Mouse (Mus musculus): ENCODE data around the gene Dcun1d5. TPM values are rescaled to one million over a fixed set of nuclear protein-coding genes. Genes with fewer than 3 reads are reported as not detected.
"Not testable (repeated sequence)": the region's sequence is repeated elsewhere in the genome, so short reads cannot be mapped to it uniquely, and the experiment has no call there.

Gene Dcun1d5
- total RNA-seq (2021) = 10 to 100 TPM; 62.1 to 63.8 TPM

DNA sequence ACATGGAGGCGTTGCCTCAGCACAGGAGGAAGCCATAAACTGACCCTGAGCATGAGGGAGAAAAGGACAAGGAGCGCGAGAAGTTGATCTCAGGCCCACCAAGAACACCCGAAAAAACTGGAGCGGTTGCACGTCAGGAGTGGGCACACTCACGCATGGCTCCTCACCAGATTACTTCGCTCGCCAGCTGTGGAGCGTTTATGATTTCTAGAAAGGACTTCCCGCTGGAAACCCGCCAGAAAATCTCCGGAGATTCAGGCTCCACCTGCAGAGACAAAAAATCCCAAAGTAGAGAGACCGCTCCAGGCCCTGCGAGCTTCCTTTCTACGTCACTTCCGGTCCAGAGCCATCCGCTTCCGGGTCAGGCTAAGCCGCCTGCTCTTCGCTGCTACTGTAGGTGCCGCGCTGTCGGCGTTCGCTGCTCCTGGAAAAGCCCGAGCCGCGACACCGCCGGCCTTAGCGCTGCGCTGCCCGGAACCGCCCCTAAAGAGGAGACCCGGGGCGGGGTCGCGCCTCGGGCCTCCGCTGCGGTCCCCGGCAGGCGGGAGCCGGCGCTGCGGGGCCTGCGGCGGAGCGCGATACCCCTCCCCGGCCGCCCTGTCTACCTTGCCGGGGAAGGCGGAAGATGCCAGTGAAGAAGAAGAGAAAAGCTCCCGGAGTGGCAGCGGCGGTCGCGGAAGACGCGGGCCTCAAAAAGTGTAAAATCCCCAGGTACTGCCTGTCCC is at the start of gene Dcun1d5, which contains the start of gene Dync2h1:
TSS of gene Dcun1d5 (plus strand) at position 349 of the 725 bp plus-strand sequence.
TSS of gene Dync2h1 (minus strand) at position 275 of the 725 bp plus-strand sequence.
- intact Hi-C loops (cut with DNase I) = loop anchor here (5.0 kb wide), 1 partner anchor 818 kb away; the partner anchor contains the start of gene Yap1
- DNase-seq = peak; percentile 94

DNA sequence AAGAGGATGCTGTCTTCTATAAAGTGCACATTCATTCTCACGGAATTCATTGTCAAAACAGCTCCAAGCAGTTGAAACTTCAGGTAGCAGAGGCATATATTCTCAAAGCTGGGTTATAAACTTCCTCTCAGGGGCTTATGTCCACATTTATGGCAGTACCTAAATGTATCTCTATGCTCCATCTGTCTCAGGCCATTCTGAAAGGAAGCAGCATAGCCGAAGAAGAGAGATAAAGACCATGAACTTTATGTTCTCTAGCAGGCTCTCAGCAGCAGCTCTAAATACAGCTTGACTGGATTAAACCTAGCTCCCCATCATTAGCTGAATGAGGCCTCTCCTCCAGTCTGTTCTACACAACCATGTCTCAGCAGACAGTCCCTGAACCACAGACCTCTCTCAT is 29.9 kb upstream of the Dcun1d5 start:
- no peak for DNase-seq
- intact Hi-C loops (cut with DNase I) = no loop called here

DNA sequence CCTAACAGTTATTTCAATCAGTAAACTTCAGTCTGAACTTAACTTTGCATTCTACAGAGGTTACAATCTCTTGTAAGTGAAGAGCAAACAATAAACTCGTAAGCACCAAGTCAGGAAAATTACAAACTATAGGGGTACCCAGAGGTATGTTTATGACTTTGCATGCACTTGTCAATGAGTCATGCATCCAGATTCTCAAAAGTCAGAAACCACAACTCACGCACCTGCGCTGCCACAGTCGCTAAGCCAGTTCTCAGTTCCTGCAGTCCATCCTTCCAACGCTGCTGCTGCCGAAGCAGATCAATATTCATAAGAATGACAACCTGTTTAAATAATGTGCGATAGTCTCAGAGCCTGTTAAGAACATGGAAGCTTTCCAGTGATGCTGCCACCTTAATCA is 25.7 kb upstream of the Dcun1d5 start:
- no peak for DNase-seq
- intact Hi-C loops (cut with DNase I) = no loop called here

DNA sequence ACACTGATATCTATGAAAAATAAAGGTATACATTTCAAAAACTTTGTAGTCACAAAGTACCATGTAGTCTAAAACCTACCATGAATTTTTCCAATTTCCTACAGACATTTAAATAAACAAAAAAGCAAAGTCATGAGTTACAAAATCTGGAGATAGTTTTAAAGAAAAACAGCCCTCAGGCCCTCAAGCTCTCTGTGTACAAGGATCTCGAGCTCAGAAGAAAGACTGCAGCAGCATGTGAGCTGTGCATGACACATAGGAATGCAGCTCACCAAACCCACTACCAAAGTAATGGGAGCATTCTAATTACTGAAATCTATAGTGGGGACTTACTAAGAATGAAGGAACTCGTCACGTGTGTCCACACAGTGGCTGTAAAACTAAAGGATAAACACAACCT is 24.6 kb upstream of the Dcun1d5 start:
- intact Hi-C loops (cut with DNase I) = no loop called here
- DNase-seq = no peak

DNA sequence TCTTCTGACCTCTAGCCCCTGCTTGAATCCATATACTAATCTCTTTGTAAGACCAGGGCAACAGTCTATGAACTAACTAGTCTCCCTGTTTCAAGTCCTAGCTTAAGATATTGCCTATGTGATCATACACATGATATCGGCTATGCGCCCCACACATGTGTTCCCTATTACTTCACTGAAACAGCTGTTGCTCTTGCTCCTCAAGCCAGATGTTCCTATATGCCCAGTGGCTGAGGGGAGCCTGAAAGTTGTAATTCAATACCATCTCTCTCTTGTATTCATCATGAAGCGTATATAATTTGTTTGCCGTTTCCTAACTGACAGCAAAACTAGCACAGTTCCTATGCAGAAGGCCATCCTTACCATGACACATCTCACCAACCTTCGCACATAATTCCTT is 23.6 kb upstream of the Dcun1d5 start:
- intact Hi-C loops (cut with DNase I) = no loop called here
- no peak for DNase-seq

DNA sequence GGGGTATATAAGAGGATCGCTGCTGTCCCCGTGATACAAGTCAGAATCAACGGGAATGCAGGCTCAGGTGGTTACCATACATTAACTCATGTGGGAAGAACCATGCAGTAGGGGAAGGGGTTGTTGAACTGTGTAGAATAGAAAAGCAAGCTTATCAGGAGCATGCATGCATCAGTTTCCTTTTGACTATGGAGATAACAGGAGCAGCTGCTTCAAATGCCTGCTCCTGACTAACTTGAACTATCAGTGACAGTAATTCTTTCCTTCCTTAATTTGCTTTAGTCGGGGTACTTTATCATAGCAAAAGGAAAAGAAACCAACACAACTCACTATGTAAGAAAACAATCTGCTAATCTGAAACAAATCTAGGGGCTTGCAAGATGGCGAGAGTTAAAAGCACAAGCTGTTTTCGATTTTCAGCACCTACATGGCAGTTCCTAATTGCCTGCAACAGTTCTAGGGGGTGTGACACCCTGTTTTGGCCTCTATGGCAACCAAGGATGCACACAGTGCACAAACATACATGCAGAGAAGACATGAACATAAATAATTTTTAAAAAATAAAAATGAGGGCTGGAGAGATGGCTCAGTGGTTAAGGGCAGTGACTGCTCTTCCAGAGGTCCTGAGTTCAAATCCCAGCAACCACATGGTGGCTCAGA is 16.9 kb upstream of the Dcun1d5 start:
- intact Hi-C loops (cut with DNase I) = no loop called here
- no peak for DNase-seq

DNA sequence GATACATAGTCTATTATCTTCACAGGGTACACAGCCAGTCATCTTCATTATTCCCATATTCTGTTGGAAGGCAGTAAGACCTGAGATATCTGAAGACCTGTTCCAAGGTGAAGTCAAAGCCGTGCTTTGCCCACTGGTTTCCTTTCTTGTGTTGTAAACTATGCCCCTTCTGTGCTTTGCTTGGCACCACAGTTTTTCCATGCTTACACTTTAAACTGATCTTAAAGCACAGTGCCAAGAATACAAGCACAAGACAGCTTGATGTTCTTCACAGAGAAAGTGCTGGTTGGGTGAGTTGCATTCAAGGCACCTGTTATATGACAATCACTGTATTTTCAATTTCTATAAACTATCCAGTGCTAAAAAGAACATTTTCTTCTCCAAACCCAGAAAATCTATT is 10.6 kb upstream of the Dcun1d5 start:
- intact Hi-C loops (cut with DNase I) = no loop called here
- DNase-seq = no peak

DNA sequence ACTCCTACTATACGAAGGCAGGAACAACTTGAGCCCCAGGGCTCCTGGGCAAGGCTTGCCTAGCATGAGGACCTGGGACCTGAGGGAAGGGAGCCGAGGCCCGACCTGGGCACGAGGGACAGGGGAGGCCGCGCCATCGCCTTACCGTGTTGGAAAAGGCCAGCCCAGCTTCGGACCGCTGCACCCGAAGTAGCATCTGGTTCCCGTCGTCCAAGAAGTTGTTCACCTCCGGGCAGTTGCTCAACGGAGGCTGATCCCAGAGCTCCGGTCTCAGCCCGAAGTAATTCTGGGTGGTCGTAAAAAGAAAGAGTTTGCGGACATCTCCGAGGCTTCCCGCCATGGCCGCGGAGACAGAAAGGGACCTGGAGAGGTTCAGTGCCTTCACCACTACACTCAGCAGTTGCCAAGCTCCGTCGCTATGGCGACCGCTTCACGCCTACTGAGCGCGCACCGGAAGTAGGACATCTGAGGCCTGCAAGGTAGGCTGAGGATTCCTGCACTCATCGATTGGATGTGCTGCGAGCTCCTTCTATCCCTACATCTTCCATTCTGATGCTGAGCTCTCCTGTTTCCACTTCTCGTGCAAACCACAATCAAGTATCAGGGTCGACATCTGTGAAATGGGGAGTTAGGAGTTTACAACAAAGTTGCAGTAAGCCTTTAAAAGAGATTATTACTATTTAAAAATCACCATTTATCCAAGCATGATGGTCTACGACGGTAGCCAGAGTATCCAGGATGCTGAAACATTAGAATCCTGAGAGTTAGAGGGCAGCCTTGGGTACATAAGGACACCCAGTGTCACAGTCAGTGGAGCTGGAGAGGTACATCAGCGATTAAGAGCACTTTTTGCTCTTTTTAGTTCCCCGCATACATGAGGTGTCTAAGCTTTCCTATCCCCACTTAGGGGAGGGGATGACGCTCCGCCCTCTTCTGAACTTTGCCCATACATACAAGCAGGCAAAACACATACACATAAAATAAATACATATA is 7.4 kb upstream of the Dcun1d5 start:
- DNase-seq = peak; percentile 74 to 75

DNA sequence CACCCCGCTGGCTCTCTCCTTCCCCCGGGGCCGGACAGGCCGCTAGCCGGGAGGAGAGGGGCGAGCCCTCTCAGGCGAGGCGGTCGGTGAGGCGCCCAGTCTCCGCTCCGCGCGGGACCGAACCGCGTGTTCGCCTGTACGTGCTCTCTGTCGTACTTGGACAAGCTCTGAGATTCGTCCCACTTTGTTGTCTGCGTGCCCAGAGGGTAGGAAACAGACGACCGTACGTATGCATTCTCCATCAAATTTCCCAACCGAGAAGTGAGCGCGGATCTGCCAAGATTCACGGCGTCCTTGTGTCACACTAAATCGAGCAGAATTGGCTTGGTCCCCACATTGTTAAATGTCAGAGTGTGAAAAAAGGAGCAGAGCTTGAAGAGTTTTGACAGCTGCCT is 574 bp downstream of the Dcun1d5 start:
- no peak for DNase-seq
- intact Hi-C loops (cut with DNase I) = loop anchor here (5.0 kb wide), 1 partner anchor 817 kb away; the partner anchor contains the start of gene Yap1

More for the DNA sequence above, 7.4 kb upstream of the Dcun1d5 start:
- intact Hi-C loops (cut with DNase I) = no loop called here

DNA sequence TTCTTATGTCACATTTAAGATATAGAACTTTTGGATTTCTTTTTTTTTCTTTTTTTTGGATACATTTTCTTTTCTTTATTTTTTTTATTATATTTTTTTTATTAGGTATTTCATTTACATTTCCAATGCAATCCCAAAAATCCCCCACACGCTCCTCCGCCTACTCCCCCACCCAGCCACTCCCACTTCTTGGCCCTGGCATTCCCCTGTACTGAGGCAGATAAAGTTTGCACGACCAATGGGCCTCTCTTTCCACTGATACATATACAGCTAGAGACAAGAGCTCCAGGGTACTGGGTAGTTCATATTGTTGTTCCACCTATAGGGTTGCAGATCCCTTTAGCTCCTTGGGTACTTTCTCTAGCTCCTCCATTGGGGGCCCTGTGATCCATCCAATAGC is 6.4 kb downstream of the Dcun1d5 start:
- intact Hi-C loops (cut with DNase I) = not testable (repeated sequence)

DNA sequence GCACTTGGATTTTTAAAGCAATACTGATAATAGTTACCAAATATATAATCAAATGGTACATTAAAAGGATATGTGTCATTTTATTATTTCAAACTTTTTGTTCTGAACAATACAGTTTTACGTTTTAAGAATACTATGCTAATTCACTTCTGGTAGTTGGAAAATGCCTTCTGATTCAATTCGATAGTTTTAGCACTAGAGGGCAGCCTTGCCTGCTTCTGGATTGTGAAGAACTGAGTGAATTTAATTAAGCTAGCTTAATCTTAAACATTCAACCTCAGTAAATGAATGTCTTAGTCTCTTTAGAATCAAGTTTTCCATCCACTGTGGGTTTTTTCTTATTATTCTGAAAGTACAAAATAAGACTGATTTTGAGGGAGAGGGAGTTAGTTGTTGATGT is 31.9 kb downstream of the Dcun1d5 start:
- intact Hi-C loops (cut with DNase I) = no loop called here

More for the DNA sequence above, 6.4 kb downstream of the Dcun1d5 start:
- DNase-seq = not testable (repeated sequence)

DNA sequence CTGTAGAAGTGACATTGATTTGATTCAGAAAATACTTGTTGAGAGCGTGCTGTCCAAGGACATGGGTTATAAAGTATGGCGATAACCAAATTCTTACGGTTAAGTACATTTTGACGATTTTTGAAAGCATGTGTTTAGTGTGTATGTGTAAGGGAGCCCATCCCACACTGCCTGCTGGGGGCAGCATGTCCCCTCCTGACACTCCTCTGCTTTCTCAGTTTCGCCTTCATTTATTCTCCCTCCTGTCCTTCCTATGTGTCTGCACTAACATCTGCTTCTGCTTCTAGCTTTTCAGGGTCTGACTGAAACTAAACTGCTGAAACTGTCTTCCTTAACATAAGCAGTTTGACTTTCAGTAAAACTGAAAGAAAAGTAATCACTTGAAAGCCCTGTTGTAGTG is 36.7 kb downstream of the Dcun1d5 start:
- DNase-seq = no peak

More for the DNA sequence above, 31.9 kb downstream of the Dcun1d5 start:
- DNase-seq = peak in 1 of 2 experiments; percentile 8

DNA sequence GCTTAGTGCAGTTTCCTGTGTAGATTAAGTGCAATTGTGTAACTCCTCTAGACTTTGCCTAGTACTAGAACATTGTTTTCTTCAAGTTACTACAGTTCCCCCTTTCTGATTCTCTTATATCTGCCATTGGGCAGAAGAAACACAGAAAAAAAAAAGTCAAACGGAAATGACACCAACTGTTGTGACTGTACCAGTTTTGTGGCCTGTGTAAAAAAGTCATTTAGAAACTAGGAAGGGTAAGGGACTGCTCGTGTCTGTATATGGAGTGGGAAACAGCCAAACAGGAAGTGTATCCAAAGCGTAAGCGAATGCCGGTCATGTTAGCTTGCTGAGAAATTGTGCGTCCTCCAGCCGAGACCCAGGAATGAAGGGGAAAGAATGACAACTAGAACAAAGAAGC is 37.1 kb downstream of the Dcun1d5 start:
- intact Hi-C loops (cut with DNase I) = no loop called here
- no peak for DNase-seq

More for the DNA sequence above, 36.7 kb downstream of the Dcun1d5 start:
- intact Hi-C loops (cut with DNase I) = no loop called here

DNA sequence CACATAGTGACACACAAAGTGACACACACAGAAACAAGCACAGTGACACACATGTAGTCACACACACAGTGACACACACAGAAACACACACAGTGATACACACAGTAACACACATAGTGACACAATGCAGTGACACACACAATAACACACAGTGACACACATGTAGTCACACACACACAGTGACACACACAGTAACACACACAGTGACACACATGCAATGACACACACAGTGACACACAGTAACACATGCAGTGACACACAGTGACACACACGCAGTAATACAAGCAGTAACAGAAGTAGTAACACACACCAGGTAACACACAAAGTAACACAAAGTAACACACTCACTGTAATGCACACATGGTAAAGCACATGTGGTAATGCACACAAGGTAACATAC is 54.3 kb downstream of the Dcun1d5 start:
- intact Hi-C loops (cut with DNase I) = no loop called here
- DNase-seq = no peak

DNA sequence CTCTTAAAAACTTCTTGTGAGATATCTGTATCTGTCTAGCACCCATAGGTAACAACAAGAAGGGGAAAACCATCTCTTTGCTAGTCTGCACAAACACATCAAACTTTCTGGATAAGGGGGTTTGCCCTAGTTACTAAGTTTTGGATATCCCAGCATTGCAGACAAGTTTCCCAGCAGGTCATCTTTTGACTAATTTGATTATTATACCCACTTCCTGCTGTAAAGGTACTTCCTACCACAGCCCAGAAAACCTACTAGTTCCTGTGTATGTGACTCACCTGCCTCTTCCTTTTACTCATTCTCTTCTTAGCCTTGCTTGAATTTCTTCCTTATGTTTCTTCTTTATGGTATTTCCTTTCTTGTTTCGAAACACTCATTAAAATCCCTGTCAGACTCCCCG is 55.6 kb downstream of the Dcun1d5 start:
- no peak for DNase-seq
- intact Hi-C loops (cut with DNase I) = no loop called here

DNA sequence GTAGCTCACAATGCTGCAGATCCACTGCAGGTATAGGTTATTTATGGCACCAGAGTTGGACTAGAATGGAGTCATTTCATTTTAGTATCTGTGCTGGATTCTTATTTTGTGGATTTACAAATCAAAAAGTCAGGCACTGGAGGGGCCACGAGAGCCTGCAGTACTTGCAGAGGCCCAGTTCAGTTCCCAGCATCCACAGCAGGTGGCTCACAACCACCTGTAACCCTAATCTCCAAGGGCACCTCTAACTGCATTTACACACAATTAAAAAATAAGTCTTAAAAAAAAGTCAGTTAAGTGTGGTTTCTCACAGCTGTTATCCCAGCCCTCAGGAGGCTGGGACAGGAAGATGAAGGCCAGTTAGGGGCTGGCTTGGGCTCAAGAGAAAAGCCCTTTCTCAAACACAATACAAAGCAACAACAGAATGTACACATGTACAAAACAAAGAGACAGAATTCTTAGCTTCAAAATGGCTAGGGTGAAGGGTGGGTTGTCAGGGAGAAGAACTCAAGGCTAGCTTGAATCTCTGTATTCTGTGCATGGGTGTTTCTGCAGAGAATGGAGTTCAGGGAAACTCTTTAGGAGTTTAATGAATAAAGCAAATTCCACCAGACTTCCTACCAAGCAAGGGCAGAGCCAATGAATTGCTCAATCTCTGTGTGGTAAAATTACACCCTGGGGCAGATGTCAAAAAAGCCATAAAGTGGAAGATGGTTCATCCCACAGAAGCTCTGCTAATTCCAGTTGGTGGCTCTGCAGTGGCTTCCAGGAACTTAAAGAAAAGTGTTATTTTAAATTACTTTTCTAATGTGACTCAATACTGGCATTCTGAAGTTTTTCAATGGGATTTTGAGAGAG is 68.7 kb downstream of the Dcun1d5 start:
- intact Hi-C loops (cut with DNase I) = no loop called here
- no peak for DNase-seq

Data from heart, postnatal 36 days (tissue).